Mouse (Mus musculus) embryonic facial prominence, embryonic 14.5 days (tissue): ENCODE results near the gene Paqr3. TPM values are rescaled to one million over a fixed set of nuclear protein-coding genes. Genes with fewer than 3 reads are reported as not detected.

ENCODE experiments used
- ATAC-seq: fragments of 200-750 bp; cut with Nextera tagmentation; 2 replicates; pipeline ENCODE4 v1.8.0; 2017; ENCODE audit warnings: low read depth, moderate number of reproducible peaks, moderate TSS enrichment
- DNase-seq: peaks from one replicate; pipeline ENCODE4 v3.0.0-alpha.2; 2015; ENCODE audit warnings: low spot score
- H3K27ac ChIP-seq: fragments of 300-500 bp; sonication (generic); replicated peaks from 2 replicates; pipeline ENCODE4 v1.5.1; 2014; ENCODE audit warnings: low read depth, mild to moderate bottlenecking, low read length, moderate library complexity
- H3K27me3 ChIP-seq: fragments of 300-500 bp; sonication (generic); replicated peaks from 2 replicates; pipeline ENCODE4 v1.6.1; 2014; ENCODE audit warnings: low read length; ENCODE audit not compliant: control insufficient read depth, insufficient read depth
- H3K36me3 ChIP-seq: fragments of 300-500 bp; sonication (generic); 2 replicates; pipeline ENCODE4 v1.6.1; 2014; ENCODE audit warnings: low read length, mixed read lengths; ENCODE audit not compliant: control insufficient read depth, insufficient read depth
- H3K4me1 ChIP-seq: fragments of 300-500 bp; sonication (generic); 2 replicates; pipeline ENCODE4 v1.6.1; 2014; ENCODE audit warnings: antibody characterized with exemption, low read length; ENCODE audit not compliant: control insufficient read depth, insufficient read depth
- H3K4me2 ChIP-seq: fragments of 300-500 bp; sonication (generic); 2 replicates; pipeline ENCODE4 v1.6.1; 2014; ENCODE audit warnings: low read depth, mild to moderate bottlenecking, low read length, moderate library complexity, mixed read lengths
- H3K4me3 ChIP-seq: fragments of 300-500 bp; sonication (generic); 2 replicates; pipeline ENCODE4 v1.5.1; 2014; ENCODE audit warnings: low read depth, mild to moderate bottlenecking, low read length
- H3K9ac ChIP-seq: fragments of 300-500 bp; sonication (generic); 2 replicates; pipeline ENCODE4 v1.6.1; 2014; ENCODE audit warnings: low read depth, mild to moderate bottlenecking, low read length, moderate library complexity, mixed read lengths
- H3K9me3 ChIP-seq: fragments of 300-500 bp; sonication (generic); 2 replicates; pipeline ENCODE4 v1.6.1; 2016; ENCODE audit warnings: low read length; ENCODE audit not compliant: control insufficient read depth
- WGBS: fragments of 180-500 bp; shearing (Covaris S2); extraction: QIAGEN DNeasy Blood & Tissue Kit; methylation state at CpG from one replicate; pipeline ENCODE4 v1.1.7; 2014; 5-methylcytosine and 5-hydroxymethylcytosine counted together
- polyA plus RNA-seq: library from polyadenylated mRNA; unstranded; fragments of >200 nt; fragmentation: Nextera tagmentation; extraction: Ambion mirVana; gene quantifications from 2 replicates; pipeline ENCODE4 v1.2.1, GENCODE M21; 2014

The Paqr3 gene
- polyA plus RNA-seq, 1 experiment from 2014 or later = 3.5 TPM

GRCm38 (mm10) chr5:97089426-97089825 lies 22.0 kb downstream of the Paqr3 start:
- DNase-seq (no peak), ATAC-seq (no peak)
- Histone ChIP-seq H3K9me3 (no peaks in the 10 kb centered on the region), H3K27me3 (no peaks in the 10 kb centered on the region), H3K4me1 (no peaks in the 10 kb centered on the region), H3K9ac (no peak overlapping the region), H3K36me3 (peaks cover 29% of the 10 kb centered on the region), H3K4me3 (no peak overlapping the region), H3K27ac (no peak overlapping the region), H3K4me2 (no peak overlapping the region)
- WGBS = 86% methylated on average over 3 of the region's 3 CpGs

- 71% methylated on average over 6 of the region's 6 CpGs for WGBS
- H3K9ac ChIP-seq = no peak overlapping the region
- H3K36me3 ChIP-seq = peaks cover 29% of the 10 kb centered on the region
- H3K9me3 ChIP-seq = no peaks in the 10 kb centered on the region
- H3K4me1 ChIP-seq = no peaks in the 10 kb centered on the region
- no peak for DNase-seq
- no peak overlapping the region for H3K27ac ChIP-seq
- H3K4me3 ChIP-seq = no peak overlapping the region
- ATAC-seq = no peak
- no peaks in the 10 kb centered on the region for H3K27me3 ChIP-seq
- H3K4me2 ChIP-seq = no peak overlapping the region
Observed at GRCm38 (mm10) chr5:97088231-97088630, 23.2 kb downstream of the Paqr3 start.

GRCm38 (mm10) chr5:97087746-97088145 lies 23.6 kb downstream of the Paqr3 start:
- Histone ChIP-seq H3K4me3 (no peak overlapping the region), H3K4me2 (no peak overlapping the region), H3K27me3 (no peaks in the 10 kb centered on the region), H3K36me3 (peaks cover 29% of the 10 kb centered on the region), H3K9ac (no peak overlapping the region), H3K9me3 (no peaks in the 10 kb centered on the region), H3K4me1 (no peaks in the 10 kb centered on the region), H3K27ac (no peak overlapping the region)
- 93% methylated on average over 16 of the region's 16 CpGs for WGBS
- ATAC-seq (no peak), DNase-seq (no peak)

DNA sequence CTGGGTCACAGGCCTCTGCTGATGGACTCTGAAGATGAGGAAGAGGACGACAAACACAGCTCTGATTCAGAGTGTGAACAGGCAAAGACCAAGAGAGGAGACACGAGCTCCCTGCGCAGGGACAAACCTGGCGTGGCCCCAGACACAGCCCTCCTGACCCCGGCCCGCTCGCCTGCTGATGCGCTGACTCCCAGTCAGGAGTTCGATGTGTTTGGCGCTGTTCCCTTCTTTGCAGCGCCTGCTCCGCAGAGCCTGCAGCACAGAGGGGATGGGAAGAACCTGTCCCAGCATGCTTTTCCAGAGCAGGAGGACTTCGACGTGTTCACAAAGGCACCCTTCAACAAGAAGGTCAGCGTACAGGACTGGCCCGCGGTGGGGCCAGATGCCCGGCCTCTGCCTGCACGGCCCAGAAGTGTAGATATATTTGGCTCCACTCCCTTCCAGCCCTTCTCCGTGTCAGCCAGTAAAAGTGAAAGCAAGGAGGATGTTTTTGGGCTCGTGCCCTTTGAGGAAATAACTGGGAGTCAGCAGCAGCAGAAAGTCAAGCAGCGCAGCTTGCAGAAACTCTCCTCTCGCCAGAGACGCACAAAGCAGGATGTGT lies 24.3 kb downstream of the Paqr3 start:
- Histone ChIP-seq H3K36me3 (peaks cover 29% of the 10 kb centered on the region), H3K27ac (no peak overlapping the region), H3K4me2 (no peak overlapping the region), H3K4me3 (no peak overlapping the region), H3K27me3 (no peaks in the 10 kb centered on the region), H3K9ac (no peak overlapping the region), H3K4me1 (no peaks in the 10 kb centered on the region), H3K9me3 (no peaks in the 10 kb centered on the region)
- ATAC-seq (no peak), DNase-seq (no peak)
- 87% methylated on average over 24 of the region's 24 CpGs for WGBS

DNA sequence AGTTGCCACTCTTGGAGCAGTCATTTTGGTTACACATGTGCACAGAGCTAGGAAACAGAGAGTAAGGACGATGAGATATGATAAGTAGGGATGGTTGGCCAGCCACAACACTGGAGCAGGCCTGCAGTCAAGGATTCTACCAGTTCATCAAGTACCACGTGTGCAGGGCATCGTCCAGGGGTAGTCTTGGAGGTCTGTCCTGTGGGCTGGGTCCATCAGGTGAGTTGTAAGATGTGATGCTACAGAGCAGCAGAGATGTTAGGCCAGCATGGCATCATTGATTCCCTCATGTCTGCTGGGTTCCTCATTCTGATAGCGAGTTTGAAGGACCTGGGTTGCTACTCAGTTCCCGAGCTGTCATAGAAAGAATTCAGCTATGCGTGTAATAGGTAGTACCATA lies 26.3 kb downstream of the Paqr3 start:
- Histone ChIP-seq H3K4me3 (no peak overlapping the region), H3K9ac (no peak overlapping the region), H3K9me3 (no peaks in the 10 kb centered on the region), H3K4me1 (no peaks in the 10 kb centered on the region), H3K27me3 (no peaks in the 10 kb centered on the region), H3K4me2 (no peak overlapping the region), H3K36me3 (peaks cover 29% of the 10 kb centered on the region), H3K27ac (no peak overlapping the region)
- DNase-seq (no peak), ATAC-seq (no peak)
- WGBS = 90% methylated on average over 6 of the region's 6 CpGs

- Histone ChIP-seq H3K4me1 (no peaks in the 10 kb centered on the region), H3K36me3 (peaks cover 29% of the 10 kb centered on the region), H3K9ac (no peak overlapping the region), H3K27me3 (no peaks in the 10 kb centered on the region), H3K27ac (no peak overlapping the region), H3K9me3 (no peaks in the 10 kb centered on the region), H3K4me2 (no peak overlapping the region), H3K4me3 (no peak overlapping the region)
- ATAC-seq (no peak), DNase-seq (no peak)
- WGBS = 84% methylated on average over 4 of the region's 4 CpGs
Observed at GRCm38 (mm10) chr5:97084541-97084940, 26.9 kb downstream of the Paqr3 start.

DNA sequence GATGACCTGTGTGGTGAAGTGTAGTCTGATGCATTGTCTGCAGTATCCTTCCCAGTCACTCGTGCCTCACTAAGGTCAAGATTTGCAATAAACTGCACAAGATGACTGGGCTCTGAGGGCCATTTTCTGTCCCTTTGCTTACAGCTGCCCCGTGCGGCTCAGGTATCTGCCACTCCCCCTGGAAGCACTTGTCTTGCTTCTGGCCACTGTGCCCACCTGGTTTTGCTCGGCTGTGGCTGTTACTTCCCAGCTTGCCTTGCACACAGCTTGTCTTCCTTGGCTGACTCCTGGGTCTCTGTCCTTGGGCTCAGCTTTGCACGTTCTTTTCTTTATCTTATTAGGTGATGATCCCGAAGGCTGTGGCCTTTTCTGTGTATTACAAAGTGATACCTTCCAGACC lies 27.7 kb downstream of the Paqr3 start:
- Histone ChIP-seq H3K9ac (no peak overlapping the region), H3K4me1 (no peaks in the 10 kb centered on the region), H3K27me3 (no peaks in the 10 kb centered on the region), H3K4me2 (no peak overlapping the region), H3K27ac (no peak overlapping the region), H3K4me3 (no peak overlapping the region), H3K9me3 (no peaks in the 10 kb centered on the region), H3K36me3 (peaks cover 29% of the 10 kb centered on the region)
- DNase-seq = no peak
- ATAC-seq = no peak
- whole genome bisulfite sequencing = 83% methylated on average over 6 of the region's 6 CpGs

DNA sequence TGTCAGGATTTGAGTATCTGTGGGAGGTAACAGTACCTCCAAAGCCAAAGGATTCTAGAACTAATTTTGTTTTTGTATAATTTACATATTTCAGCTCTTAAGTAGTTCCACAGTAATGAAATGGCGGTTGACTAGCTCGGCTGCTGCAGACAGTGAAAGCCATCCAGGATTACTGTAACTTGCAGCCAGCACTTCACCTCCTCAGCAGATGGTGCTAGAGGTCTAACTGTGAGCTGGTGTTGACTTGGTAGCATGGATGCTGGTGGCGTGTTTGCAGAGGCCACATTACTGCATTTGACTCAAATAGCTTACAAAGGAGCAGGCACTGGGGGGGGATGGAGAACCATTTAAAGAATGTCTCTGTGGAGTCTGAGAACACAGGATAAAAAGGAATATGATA lies 29.9 kb downstream of the Paqr3 start:
- no peak overlapping the region for H3K4me2 ChIP-seq
- DNase-seq (peak; percentile 37), ATAC-seq (0 out of 2 replicates have a peak, but pooled peaks have one; percentile 47)
- H3K4me3 ChIP-seq = no peak overlapping the region
- H3K27ac ChIP-seq = no peak overlapping the region
- H3K27me3 ChIP-seq = no peaks in the 10 kb centered on the region
- no peaks in the 10 kb centered on the region for H3K4me1 ChIP-seq
- H3K9ac ChIP-seq = no peak overlapping the region
- no peaks in the 10 kb centered on the region for H3K9me3 ChIP-seq
- WGBS = 67% methylated on average over 3 of the region's 3 CpGs
- H3K36me3 ChIP-seq = 0 out of 2 replicates have a peak, but pooled peaks cover 10% of the 10 kb centered on the region

GRCm38 (mm10) chr5:97078641-97079040 lies 32.8 kb downstream of the Paqr3 start:
- no peak for DNase-seq
- 52% methylated on average over 5 of the region's 5 CpGs for WGBS
- no peaks in the 10 kb centered on the region for H3K36me3 ChIP-seq

More at GRCm38 (mm10) chr5:97078641-97079040, 32.8 kb downstream of the Paqr3 start:
- Histone ChIP-seq H3K9me3 (no peaks in the 10 kb centered on the region), H3K27ac (no peak overlapping the region), H3K27me3 (no peaks in the 10 kb centered on the region), H3K9ac (no peak overlapping the region), H3K4me2 (no peak overlapping the region), H3K4me1 (no peaks in the 10 kb centered on the region), H3K4me3 (no peak overlapping the region)
- no peak for ATAC-seq
